Mouse (Mus musculus) cerebellum, adult 9-10 months (tissue): ENCODE measurements at regions not wholly inside any gene's neighbourhood (a gene's known extent, or its start where the extent isn't known, plus 50 kb on each side); places are given as distances from the start of the nearest gene placed in this dataset.

Source experiments
- DNase-seq: peaks from one replicate; pipeline ENCODE4 v3.0.0; 2022

DNA sequence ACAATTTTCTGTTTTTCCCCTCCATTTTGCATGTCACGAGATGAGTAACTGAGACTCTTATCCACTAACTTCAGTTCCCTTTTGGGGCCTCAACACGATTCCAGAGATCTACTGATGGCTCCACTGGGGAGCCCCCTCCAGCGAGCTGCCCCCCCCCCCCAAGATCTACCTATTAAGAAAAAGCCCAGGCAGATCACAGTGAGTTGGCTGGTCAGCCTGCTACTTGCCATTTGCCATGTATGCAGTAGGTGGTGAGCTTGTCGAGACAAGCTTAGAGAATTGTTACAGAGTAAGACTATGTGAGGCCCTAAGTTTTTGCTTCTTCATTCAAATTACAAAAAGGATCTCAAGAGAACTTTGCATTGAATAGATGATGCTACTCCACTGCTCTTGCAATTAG lies 426.3 kb upstream of the Ubash3b start:
- DNase-seq: no peak

DNA sequence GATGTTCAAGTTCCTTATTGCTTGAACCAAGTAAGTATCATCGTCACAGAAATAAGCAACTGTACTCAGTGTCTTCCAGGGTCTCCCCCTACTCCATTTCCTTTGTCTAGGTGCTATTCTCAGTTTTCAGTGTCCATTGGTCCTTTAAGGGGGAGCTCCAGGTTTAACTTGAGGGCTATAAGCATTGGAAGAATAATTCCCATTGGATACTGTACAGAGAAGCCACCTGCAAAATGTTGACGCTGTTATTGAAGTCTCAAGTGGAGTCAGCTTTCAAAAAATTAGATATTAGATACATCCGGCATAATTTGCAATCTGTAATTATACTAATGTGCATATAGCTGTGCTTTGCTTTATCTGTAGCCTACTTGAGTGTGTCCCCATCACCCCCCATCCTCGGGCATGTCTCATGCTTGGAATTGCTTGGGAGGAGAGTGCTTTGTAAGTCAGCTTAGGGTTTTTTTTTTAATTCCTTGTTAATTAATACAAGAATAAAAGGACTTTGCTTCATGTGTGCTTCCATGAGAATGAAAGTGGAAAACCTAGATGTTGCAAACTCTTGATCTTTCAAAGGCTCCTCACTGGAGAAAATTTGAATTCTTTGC lies 425.6 kb upstream of the Ubash3b start:
- DNase-seq: no peak

DNA sequence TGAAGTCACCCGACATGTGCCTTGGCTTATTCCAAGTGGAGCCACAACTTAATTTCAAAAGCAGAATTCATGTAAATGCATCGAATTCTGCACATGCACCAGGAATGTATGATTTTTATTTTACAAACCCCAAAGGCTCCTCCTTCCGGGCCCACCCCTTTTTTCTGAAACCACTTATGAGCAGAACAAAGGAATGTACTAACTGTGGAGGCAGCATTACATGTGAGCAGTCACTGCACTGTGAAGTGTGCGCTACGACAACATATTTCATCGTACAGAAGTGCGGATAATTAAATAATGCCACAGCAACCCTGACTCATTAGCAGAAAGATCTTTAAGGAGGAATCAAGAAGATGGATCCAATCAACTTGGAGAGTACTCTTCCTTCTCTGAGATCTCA lies 424.8 kb upstream of the Ubash3b start:
- no peak for DNase-seq

DNA sequence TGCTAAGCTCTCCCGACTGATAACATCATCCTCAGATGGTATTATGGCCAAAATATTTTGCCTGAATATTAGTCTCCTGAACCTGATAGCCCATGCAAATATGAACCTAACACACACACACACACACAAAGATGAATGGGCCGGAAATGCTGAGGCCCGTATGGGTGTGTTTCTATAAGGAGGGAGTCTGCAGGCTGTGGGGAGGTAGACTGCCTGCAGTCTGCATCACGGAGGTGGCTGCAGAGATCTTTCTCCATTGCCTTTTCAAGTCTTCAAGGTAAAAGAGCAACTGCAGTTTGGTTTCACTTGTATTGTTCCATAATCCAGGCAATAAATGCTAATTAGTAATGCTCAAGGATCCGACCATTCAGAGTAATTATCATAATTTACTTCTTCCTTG lies 424.3 kb upstream of the Ubash3b start:
- no peak for DNase-seq

DNA sequence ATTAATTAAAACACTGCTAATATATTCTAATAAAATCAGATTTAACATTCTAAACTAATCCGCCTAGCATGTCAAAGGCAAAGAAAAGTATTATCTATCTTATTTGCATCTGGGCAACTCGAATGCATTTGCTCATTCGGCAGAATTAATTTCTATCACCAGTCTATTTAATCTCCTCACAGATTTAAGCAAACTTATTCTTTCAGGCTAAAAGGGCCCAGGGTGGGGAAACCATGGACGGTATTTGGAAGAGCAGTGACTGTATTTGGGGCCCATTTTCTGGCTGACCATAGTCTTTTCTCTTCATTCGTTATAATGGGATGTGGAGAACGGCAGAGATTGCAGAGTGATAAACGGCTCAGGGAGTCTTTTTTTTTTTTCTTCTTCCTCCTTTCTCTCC lies 423.5 kb upstream of the Ubash3b start:
- DNase-seq: no peak

DNA sequence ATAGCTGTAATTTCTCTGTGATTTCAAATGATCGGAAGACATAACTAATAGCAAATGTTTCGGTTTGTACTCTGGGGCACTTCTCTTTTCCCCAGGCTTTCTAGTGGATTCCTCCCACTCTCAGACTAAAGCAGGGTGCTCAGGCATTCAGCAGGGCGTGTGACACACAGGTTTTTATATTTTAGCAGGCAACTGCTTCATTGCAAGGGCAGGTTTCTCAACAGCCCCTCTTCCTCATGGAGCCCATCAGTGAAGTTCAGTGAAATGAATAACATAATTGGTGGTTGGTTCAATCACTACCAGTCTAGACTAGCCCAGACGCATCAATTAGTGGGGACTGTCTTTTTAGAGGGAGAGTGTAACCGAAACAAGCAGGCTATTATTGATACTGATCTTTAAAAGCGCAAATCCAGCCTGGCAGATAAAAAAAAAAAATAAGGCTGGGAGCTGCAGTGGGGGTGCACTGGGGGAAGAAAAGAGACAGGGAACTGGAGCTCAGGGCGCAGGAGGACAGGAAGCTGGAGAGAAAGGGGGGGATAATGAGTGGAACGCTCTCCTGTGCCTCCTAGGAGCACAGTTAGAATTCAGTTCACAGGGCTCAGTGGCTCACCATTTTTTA lies 422.3 kb upstream of the Ubash3b start:
- no peak for DNase-seq

DNA sequence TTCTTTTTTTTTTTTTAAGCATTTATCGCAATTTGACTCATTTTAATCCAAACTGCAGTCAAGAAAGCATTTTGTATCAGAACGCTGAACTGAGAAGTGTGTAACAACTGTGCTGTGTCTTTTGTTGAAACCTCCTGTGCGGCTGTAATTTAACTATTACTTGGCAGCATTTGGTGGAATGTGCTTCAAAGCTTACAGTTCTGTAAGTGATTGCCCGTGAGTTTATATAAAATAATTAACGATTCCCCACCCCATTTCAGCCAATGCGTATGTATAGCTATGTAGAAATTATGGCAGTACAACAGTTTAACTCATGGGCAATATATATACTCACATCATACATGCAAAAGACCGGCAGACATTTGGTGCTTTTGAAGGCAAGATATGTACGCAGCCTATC lies 421.8 kb upstream of the Ubash3b start:
- no peak for DNase-seq

DNA sequence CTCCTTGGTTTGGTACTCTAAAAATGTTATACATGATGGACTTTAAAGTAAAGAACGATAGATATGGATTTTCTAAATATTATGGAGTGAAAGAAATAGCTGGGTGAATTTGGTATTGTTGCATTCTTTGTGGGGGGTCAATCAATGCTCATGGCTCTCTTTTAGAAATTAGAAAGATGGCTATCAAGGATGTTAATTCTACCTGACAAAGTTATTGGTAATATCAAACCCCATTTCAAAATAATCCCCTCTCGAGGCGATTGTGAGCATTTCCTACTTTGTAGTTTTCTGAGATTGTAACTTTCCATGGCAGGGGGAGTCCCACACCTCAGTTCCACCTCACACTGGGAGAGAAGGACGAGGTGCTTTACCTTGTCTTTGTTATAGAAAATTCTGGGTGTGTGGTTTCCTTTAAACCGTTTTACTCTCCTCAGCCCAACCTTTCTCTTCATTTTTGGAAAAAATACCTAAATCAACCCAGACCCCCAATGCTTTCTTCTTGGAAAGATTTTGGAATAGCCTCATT lies 421.3 kb upstream of the Ubash3b start:
- no peak for DNase-seq

DNA sequence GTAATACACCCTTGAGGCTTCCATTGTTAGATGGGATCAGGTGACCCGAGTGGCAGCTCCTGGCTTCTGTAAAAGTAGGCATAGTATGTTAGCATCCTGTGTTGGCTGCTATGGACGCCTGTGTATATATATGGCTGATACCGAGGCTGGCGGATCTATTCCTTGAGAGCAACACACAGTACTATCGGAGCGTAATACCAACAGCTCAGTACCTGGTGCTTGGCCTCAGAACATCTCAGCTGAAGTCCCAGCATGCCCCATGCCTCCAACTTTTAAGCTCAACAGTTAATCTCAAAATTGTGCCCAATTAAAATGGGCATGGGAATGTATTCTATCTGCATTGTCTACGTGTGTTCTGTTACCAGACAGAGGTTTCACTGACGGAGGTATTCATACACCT lies 420.7 kb upstream of the Ubash3b start:
- DNase-seq: no peak

DNA sequence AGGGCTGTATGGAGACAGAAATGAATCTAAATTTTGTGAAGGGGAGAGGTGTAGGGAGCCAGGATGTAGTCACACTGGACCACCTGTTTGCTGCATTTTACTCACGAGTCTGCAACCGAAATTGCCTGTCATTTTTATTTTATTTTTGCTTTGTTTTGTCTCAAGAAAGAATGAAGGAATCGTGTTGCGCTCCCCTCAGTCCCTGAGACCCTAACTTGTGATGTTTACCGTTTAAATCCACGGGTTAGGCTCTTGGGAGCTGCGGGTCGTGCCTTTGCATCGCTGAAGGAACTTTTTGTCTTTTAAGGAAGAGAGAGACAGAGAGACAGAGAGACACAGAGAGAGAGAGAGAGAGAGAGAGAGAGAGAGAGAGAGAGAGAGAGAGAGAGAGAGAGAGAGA lies 420.2 kb upstream of the Ubash3b start:
- no peak for DNase-seq

DNA sequence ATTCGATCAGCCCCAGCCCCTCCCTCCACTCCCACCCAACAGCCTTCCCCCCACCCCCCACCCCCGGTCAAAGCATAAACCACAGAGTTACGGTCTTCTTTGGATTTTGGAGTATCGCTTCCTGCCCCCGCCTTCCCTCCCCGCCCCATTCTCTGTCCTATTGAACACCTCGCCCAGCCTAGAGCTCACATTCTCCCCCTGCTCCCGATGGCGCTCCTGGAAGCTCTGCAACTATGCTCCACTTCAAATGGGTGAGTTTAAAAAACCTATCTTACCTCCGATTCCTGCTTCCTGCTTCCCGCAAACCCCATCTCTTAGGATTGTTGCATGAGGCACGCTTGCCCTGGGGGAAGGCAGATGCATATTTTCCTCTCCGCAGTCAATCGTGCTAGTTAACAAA lies 419.7 kb upstream of the Ubash3b start:
- no peak for DNase-seq

DNA sequence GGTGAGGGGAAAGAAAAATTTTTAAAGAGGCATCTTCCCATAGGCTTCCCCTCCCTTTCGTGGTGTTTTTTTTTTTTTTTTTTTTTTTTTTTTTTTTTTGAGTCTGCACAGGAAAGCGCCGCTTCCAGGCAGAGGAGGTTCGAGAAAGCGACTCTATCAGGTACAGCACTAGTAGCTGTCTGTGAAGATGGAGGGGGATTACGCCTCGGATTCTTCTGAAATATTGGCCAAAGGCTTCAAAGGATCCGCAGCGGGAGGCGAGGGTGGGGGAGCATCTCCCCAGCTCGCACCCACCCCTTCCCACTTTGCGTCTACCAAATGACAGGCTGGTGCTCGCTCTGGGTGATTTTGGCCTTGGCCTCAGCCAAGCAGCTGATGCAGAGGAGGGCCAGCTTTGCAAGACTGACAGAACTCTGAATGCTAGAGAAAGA lies 419.1 kb upstream of the Ubash3b start:
- DNase-seq: peak; percentile 30

DNA sequence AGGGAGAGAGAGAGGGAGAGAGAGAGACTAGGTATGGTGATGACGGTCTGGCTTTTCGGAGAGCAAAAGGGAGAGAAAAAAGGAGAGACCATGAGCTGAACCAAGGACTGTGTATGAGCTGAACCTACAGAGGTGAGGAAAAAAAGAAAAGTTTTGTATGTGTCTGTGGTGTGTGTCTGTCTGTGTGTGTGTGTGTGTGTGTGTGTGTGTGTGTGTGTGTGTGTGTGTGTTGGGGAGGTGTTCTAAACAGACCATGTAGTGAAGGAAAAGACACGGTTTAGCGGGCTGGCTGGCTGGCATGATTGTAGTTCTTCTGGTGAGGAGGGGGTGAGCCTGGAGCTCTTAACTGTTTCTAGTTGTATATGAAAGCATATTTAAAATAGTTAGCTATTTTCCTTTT lies 418.6 kb upstream of the Ubash3b start:
- no peak for DNase-seq

DNA sequence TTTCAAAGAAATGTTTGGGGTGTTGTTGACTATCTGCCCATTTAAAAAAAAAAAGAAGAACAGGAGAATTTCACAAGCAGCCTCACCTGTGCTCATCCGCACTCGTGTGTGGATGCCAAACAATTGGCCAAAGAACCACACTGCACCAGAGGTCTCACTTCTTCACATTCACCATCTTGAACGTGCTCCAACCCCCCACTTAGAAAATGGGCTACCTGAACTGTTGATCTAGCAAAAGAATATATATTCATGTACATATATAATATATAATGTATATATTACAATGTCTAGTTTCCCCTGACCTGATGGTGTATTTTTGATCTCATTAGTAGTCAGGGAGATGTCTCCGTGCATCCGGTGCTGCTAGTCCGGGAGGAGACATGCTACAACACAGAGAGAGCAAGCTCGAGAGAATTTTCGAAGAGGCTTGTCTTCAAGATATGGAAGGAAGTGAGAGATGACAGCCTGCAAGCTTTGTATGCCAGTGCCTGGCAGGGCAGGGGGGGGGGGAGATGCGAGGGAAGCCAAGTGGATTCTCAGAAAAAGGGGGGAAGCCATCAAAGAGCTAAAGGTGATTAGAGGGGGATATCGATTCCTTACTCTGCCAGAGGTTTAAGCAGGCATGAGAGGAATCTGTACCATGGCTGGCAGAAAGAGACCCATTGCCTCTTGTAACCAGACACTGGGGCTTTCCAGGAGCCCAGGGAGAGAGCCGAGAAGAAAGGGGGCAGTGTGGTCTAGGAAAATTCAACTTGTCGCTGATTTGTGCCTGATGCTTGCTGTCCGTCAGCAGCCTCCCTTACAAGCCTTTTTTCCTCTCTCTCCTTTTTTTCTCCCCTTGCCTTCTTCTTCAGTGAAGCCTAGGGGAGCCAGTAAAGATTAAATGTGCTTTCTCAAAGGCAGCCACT lies 417.9 kb upstream of the Ubash3b start:
- peak; percentile 29 for DNase-seq

DNA sequence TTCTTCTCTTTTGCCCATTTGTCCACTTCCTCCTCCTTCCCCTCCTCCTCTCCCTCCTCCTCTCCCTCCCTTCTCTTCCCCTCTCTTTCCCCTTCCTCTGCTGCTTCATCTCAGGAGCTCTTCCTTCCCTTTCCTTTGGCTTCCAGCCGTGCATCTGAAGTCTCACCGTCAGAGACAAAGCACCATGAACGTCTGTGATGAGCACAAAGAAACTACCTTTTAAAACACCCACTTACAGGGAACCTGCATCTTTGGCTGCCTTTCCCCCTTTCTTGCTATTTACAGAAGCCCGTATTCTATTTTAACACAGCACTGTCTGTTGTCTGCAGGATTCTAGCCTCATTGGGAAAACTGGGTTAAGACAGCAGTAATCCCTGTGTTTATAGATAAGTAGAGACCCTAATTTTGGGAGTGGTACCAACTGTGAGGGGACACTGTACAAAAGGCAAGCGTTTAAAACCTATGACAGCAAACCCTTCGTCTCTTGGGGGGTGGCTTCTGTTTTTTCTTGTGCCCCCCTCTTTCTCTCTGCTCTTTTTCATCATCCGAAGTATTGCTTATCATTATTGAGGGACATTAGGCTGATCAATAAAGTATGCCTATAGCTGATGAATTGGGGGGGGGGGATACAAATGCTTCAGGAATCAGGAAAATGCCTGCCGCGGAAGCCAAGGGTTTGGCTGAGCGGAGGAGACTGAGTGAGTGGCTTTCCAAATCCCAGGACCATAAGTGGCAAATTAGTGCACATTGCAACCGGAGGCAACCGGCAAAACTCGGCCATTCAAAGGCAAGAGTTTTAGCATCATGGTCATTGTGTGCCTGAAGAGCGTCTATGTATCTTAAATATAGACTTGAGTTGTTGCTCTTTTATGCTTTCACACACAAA lies 417.0 kb upstream of the Ubash3b start:
- no peak for DNase-seq

DNA sequence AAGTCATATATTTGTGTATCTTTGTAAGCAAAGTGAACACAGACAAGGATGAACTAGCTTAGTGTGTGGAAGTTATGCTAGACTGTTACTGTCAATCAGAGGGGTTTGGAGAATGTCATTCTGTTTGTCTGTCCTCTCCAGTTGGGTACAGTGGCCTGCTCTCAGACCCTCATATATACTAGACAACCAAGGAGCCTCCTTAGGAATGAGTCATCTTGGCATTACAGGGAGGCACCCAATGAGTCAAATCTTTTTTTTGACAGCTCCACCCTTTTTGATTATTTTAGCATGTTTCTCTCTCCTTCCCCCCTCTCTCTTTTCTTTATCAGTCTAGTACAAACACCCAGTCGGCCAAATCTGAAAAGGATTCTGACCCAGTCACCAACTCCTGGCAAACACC lies 416.3 kb upstream of the Ubash3b start:
- DNase-seq: no peak

DNA sequence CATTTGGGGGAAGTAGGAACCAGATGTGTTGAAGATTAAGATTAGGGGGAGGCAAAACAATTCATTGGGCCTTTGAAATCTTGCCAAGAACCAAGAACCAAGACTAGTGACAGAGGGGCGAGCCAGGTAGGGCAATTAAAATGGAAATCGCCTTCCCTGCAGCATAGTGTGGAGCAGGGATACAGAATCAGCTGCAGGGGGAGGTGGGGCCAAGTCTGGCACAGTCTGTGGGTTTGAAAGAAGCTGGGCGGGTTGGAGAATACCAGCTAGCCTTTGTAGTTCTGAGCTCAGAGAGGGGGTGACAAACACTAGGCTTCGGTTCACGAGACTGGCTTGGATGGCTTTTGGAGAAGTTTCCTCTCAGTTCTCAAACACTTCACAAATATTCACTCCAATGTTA lies 414.3 kb upstream of the Ubash3b start:
- no peak for DNase-seq

DNA sequence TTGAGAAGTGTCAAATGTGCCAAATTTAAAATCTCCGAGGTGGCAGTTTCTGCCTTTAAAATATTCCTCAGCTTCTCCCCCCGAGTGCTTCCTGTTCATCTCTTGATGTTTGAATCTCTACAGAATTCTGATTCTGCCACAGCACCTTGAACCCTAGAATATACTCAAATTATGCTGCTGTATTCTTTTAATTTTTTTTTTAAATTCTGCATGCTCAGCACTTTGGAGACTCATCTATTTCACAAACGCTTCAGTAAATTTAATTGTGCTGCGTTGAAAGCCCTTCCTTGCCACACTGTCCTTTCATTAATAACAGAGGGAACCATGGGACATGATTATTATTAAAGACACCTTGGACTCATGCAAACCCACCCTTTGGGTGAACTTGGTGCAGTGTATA lies 408.8 kb upstream of the Ubash3b start:
- DNase-seq: no peak

DNA sequence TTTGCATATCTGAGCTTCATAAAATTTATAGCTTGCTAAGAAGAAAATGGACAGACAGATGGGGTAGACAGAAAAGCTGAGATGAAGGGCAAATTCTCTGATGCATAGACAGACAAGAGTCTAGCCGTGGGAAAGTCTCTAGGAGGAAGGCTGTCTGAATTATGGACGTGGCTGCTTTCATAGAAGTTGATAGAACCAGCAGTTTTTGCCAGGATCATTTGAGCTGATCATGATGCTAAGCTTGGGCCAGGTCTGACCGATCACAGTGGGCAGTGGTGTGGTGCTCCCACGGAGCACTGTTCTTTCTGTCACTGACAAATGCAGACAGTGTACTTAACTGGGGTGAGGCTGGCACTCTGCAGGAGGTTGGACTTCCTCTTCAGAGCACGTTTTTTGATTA lies 405.0 kb upstream of the Ubash3b start:
- no peak for DNase-seq

DNA sequence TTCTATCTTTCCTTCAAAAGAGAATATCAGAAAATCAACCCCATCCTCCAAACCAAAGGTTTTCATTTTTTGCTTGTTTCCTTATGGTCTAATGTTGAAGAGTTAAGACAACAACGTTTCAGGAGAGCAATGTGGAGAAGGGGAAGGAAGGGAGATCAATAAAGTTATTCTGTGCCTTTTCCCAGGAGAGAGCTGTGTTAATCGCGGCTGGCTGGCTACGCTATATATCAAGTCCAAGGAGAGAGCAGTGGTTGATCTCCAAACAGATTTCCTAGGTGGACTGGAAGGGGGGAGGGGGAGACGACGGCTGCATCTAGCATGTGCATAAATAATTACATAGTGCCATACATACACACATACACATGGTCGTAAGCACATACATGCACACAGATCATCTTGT lies 404.3 kb upstream of the Ubash3b start:
- DNase-seq: no peak

DNA sequence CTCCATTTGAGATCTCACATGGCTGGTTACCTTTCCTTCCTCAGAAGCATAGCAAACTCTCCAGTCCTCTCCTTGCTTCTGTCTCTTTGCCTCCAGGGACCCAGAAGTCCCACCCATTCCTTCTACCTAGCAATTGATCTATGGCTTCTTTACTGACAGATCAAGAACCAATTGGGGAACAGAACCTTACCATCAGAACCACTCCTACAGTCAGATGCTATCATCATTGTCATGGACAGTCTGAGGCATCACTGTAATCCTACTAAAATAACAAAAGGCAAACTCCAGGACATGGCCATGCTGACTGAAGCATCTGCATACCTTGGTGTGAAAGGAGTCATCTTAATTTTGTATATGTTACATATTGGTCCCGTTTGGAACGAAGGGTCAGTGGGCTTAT lies 401.9 kb upstream of the Ubash3b start:
- DNase-seq: no peak

DNA sequence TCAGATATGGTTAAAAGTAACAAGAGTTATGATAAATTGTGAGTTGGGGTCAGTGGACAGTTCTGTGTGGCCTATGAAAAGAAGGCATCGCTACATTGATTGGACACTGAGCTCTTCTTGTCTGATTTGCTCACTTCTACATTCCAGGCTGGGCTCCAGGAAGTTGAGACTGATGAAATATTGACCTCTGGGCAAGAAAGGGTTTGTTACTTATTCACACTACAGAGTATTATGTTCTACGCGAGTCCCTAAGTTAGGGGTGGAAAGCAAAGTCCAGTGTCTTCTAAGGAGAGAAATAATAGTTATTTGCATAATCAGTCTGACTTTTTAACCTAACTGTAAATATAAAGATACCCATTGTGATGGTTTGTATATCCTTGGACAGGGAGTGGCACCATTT lies 397.0 kb upstream of the Ubash3b start:
- DNase-seq: no peak

DNA sequence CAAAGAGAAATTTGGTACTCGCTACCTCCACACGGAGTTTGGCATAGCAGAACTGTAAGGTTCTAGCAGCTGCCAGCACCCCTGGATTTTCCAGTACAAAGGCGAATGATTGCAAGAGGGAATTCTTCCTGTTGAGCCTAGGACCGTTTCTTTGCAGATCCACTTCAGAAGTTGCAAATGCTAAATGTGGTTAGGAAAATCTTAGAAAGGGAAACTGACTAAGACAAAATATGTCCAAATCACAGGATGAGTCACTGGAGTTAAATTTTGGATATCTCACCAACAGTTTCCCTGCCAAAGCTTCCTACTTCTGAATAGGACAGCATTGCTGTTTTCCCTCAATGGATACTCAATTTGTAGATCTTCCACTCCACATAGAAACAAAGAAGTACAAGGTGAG lies 395.4 kb upstream of the Ubash3b start:
- no peak for DNase-seq
